Mouse (Mus musculus) C2C12 (cell line): ENCODE measurements around the gene Gm17428.

Source experiments
- CEBPB ChIP-seq: IDR thresholded peaks from one replicate; pipeline ENCODE4 v1.6.1; 2011; ENCODE audit warnings: low read depth, mild to moderate bottlenecking, control low read depth, moderate library complexity
- CTCF ChIP-seq: IDR thresholded peaks from one replicate; pipeline ENCODE4 v1.5.1; 2011; ENCODE audit not compliant: control insufficient read depth, insufficient read depth, insufficient read length
- FOSL1 ChIP-seq: IDR thresholded peaks from one replicate; pipeline ENCODE4 v1.8.0; 2011; ENCODE audit warnings: mild to moderate bottlenecking, low read length; ENCODE audit not compliant: poor library complexity, insufficient read depth, severe bottlenecking
- MAX ChIP-seq: IDR thresholded peaks from one replicate; pipeline ENCODE4 v1.6.1; 2011; ENCODE audit warnings: mild to moderate bottlenecking, control low read depth
- MYOG ChIP-seq: IDR thresholded peaks from one replicate; pipeline ENCODE4 v1.6.1; 2011; ENCODE audit not compliant: control insufficient read depth, insufficient read length; ENCODE audit errors: extremely low read depth
- USF1 ChIP-seq: IDR thresholded peaks from one replicate; pipeline ENCODE4 v1.6.1; 2011; ENCODE audit warnings: low read depth, mild to moderate bottlenecking, control low read depth, moderate library complexity

GRCm38 (mm10) chr14:54996793-54997192, 20.1 kb downstream of the Gm17428 start:
- no peak for TF ChIP-seq CTCF
- no peak for TF ChIP-seq MAX
- no peak for TF ChIP-seq USF1
- no peak for TF ChIP-seq CEBPB
- no peak for TF ChIP-seq MYOG
- TF ChIP-seq FOSL1 = no peak
